Mouse (Mus musculus) testis, postnatal 14 days (tissue): ENCODE measurements around the gene Hist1h2bp.
A peak's percentile ranks its signal among the peaks of the same experiment; 100 is the strongest.
"Not testable (repeated sequence)": the region's sequence is repeated elsewhere in the genome, so short reads cannot be mapped to it uniquely, and the experiment has no call there.

Source experiments
- DNase-seq: peaks from one replicate; pipeline ENCODE4 v3.0.0; 2021; ENCODE audit warnings: low spot score

Hist1h2bp gene

GRCm38 (mm10) chr13:21783734-21784161 is 3.5 kb upstream of the Hist1h2bp start:
- peak; percentile 62 for DNase-seq

GRCm38 (mm10) chr13:21784311-21784710 is 3.0 kb upstream of the Hist1h2bp start:
- DNase-seq = no peak

- DNase-seq = peak; percentile 48
Measured at GRCm38 (mm10) chr13:21786189-21786898, 917 bp upstream of the Hist1h2bp start.

GRCm38 (mm10) chr13:21787760-21788593 is 716 bp downstream of the Hist1h2bp start:
- DNase-seq = peak; percentile 38

- DNase-seq = no peak
Measured at GRCm38 (mm10) chr13:21789925-21790324, 2.7 kb downstream of the Hist1h2bp start.

GRCm38 (mm10) chr13:21790601-21791283 is 3.5 kb downstream of the Hist1h2bp start:
- no peak for DNase-seq

- no peak for DNase-seq
Measured at GRCm38 (mm10) chr13:21795584-21795983, 8.3 kb downstream of the Hist1h2bp start.

GRCm38 (mm10) chr13:21797163-21797562 is 9.9 kb downstream of the Hist1h2bp start:
- DNase-seq = not testable (repeated sequence)

- not testable (repeated sequence) for DNase-seq
Measured at GRCm38 (mm10) chr13:21803058-21803457, 15.8 kb downstream of the Hist1h2bp start.

- not testable (repeated sequence) for DNase-seq
Measured at GRCm38 (mm10) chr13:21810073-21810472, 22.8 kb downstream of the Hist1h2bp start, which contains the start of the genes Hist1h2bq and Hist1h2ao. Hist1h2bq (minus strand) TSS chr13:21810197. Hist1h2ao (plus strand) TSS chr13:21810465.

GRCm38 (mm10) chr13:21811074-21811473 is 23.8 kb downstream of the Hist1h2bp start:
- DNase-seq = not testable (repeated sequence)

- DNase-seq = peak; percentile 76
Measured at GRCm38 (mm10) chr13:21811539-21811938, 24.3 kb downstream of the Hist1h2bp start, which contains the start of gene Hist1h4m. Hist1h4m (plus strand) TSS chr13:21811746.

- peak; percentile 49 for DNase-seq
Measured at GRCm38 (mm10) chr13:21812092-21812491, 24.8 kb downstream of the Hist1h2bp start.

- not testable (repeated sequence) for DNase-seq
Measured at GRCm38 (mm10) chr13:21820082-21820890, 33.0 kb downstream of the Hist1h2bp start.

GRCm38 (mm10) chr13:21828511-21828910 is 41.2 kb downstream of the Hist1h2bp start:
- no peak for DNase-seq

GRCm38 (mm10) chr13:21830344-21830743 is 43.1 kb downstream of the Hist1h2bp start:
- no peak for DNase-seq

- DNase-seq = peak; percentile 72
Measured at GRCm38 (mm10) chr13:21831418-21832394, 44.4 kb downstream of the Hist1h2bp start, which contains the start of gene Hist1h4n. Hist1h4n (minus strand) TSS chr13:21832196.

- DNase-seq = not testable (repeated sequence)
Measured at GRCm38 (mm10) chr13:21833461-21833860, 46.2 kb downstream of the Hist1h2bp start, which contains the start of the genes Hist1h2ap and Hist1h2br. Hist1h2ap (minus strand) TSS chr13:21833507. Hist1h2br (plus strand) TSS chr13:21833743.
